Mouse (Mus musculus) liver, embryonic 12.5 days (tissue): ENCODE results near the gene Zbtb16. TPM values are rescaled to one million over a fixed set of nuclear protein-coding genes. Genes with fewer than 3 reads are reported as not detected.

Source experiments
- ATAC-seq: fragments of 200-750 bp; cut with Nextera tagmentation; 2 replicates; pipeline ENCODE4 v1.8.0; 2017; ENCODE audit warnings: moderate number of reproducible peaks, mild to moderate bottlenecking, moderate library complexity
- H3K27ac ChIP-seq: fragments of 300-500 bp; sonication (generic); 2 replicates; pipeline ENCODE4 v1.5.1; 2016; ENCODE audit warnings: mild to moderate bottlenecking
- H3K27me3 ChIP-seq: fragments of 300-500 bp; sonication (generic); replicated peaks from 2 replicates; pipeline ENCODE4 v1.6.1; 2016; ENCODE audit warnings: mild to moderate bottlenecking, moderate library complexity
- H3K36me3 ChIP-seq: fragments of 300-500 bp; sonication (generic); 2 replicates; pipeline ENCODE4 v1.6.1; 2016; ENCODE audit warnings: mild to moderate bottlenecking, moderate library complexity
- H3K4me1 ChIP-seq: fragments of 300-500 bp; sonication (generic); 2 replicates; pipeline ENCODE4 v1.6.1; 2016
- H3K4me2 ChIP-seq: fragments of 300-500 bp; sonication (generic); 2 replicates; pipeline ENCODE4 v1.6.1; 2016; ENCODE audit warnings: mild to moderate bottlenecking, moderate library complexity
- H3K4me3 ChIP-seq: fragments of 300-500 bp; sonication (generic); 2 replicates; pipeline ENCODE4 v1.5.1; 2016; ENCODE audit warnings: mild to moderate bottlenecking, moderate library complexity
- H3K9ac ChIP-seq: fragments of 300-500 bp; sonication (generic); 2 replicates; pipeline ENCODE4 v1.6.1; 2016; ENCODE audit warnings: mild to moderate bottlenecking, moderate library complexity
- H3K9me3 ChIP-seq: fragments of 300-500 bp; sonication (generic); replicated peaks from 2 replicates; pipeline ENCODE4 v1.6.1; 2016; ENCODE audit warnings: mild to moderate bottlenecking, moderate library complexity
- WGBS: fragments of 180-500 bp; shearing (Covaris S2); methylation state at CpG from one replicate; pipeline ENCODE4 v1.1.7; 2016; ENCODE audit not compliant: insufficient replicate concordance; 5-methylcytosine and 5-hydroxymethylcytosine counted together
- polyA plus RNA-seq: library from polyadenylated mRNA; unstranded; fragments of >200 nt; fragmentation: Nextera tagmentation; extraction: Ambion mirVana; gene quantifications from 2 replicates; pipeline ENCODE4 v1.2.1, GENCODE M21; 2016

The Zbtb16 gene
- 1.5 and 1.6 TPM in 2 replicates for polyA plus RNA-seq

DNA sequence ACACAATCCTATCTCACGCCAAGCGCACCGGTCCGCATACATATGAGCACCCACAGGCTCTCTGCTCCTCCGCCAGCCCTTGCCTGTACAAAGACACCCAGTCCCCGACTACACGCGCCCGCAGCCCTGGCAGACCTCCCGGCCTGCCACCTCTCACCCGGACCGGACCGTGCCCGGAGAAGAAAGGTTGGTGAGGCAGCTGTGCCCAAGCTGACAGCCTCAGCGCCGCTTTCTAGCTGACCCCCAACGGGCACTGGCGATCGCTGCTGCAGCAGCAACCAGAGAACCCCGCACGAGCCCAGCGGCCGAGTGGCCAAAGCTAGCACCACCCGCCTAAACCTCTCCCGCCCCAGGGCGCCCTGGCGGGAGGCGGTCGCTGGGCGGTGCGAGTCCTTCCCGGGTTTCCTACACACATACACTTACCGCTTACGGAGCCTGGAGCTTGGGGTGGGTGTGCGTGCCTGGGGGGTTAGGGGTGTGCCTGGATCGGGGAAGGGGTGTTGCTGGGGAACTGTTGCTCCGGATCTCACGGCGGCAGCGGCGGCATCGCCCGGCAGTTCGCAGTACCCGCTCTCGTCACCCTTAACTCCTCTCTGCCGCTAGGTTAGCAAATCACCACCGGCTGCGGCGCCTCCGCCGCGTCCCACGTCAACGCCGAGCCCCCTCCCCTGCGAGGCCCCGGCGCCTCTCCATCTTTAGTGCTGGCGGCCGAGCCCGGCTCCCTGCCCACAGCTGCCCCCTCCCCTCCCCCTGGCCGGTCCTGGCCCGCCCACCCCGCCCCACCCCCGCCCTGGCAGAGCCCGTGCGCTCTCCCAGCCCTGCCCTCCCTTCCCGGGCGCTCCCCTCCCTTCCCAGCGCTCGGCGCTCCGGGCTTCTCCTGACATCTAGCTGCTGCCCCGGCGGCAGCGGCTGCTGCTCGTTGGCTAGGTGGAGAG, at the start of gene Zbtb16:
Gene Zbtb16, minus strand, starts transcription at position 592 of the 935 bp plus-strand sequence.
- Histone ChIP-seq H3K27ac (no peak within 1 kb of the TSS), H3K9ac (peak within 1 kb of the TSS; percentile 59), H3K36me3 (no peaks in the 10 kb centered on the region), H3K27me3 (peaks cover 100% of the 10 kb centered on the region), H3K4me1 (peaks cover 31% of the 10 kb centered on the region), H3K4me2 (peak within 1 kb of the TSS; percentile 85), H3K4me3 (peak within 1 kb of the TSS; percentile 61), H3K9me3 (no peaks in the 10 kb centered on the region)
- WGBS = 4% methylated on average over 64 of the region's 78 CpGs
- ATAC-seq = peak; percentile 58

DNA sequence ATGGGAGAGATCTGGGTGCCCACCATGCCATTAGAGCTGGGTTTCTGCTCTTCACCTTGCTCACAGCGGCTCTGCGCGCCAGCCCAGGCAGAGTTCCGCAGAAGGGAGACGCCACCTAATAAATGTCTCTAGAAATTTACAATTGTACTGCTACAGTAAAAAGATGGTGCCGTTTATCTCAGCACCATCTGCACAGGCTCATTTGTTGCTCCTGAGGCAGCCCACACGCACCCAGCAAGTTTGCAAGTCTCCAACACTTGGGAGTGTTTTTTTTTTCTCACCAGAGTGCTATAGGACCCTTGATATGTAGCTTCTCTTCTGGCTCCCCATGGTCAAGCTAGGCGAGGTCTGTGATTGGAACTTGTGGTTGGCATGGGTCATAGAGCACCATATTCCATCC, 36.9 kb upstream of the Zbtb16 start:
- Histone ChIP-seq H3K9me3 (no peaks in the 10 kb centered on the region), H3K4me1 (no peaks in the 10 kb centered on the region), H3K4me3 (no peak overlapping the region), H3K27ac (no peak overlapping the region), H3K36me3 (no peaks in the 10 kb centered on the region), H3K4me2 (no peak overlapping the region), H3K27me3 (peaks cover 15% of the 10 kb centered on the region; the same call in 1 of the 2 replicates), H3K9ac (no peak overlapping the region)
- ATAC-seq = no peak
- WGBS = 72% methylated on average over 8 of the region's 8 CpGs

DNA sequence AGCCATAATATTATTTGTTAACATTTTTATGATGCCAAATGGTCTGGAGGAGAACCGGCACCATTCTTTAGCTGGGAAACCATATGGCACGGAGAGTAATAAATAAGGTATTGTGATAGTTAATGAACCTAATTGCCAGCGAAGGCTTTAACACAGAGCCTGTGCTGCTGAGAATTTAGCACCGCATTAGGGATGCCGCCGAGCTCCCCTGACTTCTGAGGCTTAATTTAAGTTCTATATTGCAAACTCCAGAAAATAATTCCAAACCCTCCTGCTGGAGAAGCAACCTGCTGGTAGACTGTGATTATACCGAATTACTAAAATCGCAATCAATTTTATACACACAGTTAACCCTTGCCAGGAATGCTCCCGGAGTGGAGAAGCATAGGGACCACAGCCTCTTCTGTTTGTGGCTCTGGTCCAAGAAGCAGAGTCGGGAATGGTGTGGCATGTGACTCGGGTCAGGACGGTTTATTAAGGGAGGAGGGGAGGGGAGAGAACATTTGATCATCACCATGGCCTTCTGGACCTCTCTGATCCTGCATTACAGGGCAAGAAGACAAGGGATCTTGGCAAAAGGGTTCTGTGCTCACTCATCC, 30.6 kb upstream of the Zbtb16 start:
- 69% methylated on average over 12 of the region's 12 CpGs for WGBS
- no peaks in the 10 kb centered on the region for H3K36me3 ChIP-seq
- no peak overlapping the region for H3K4me2 ChIP-seq
- peaks cover 66% of the 10 kb centered on the region for H3K27me3 ChIP-seq
- no peak overlapping the region for H3K4me3 ChIP-seq
- no peaks in the 10 kb centered on the region for H3K9me3 ChIP-seq
- no peak overlapping the region for H3K27ac ChIP-seq
- no peaks in the 10 kb centered on the region for H3K4me1 ChIP-seq
- no peak overlapping the region for H3K9ac ChIP-seq
- ATAC-seq = no peak

DNA sequence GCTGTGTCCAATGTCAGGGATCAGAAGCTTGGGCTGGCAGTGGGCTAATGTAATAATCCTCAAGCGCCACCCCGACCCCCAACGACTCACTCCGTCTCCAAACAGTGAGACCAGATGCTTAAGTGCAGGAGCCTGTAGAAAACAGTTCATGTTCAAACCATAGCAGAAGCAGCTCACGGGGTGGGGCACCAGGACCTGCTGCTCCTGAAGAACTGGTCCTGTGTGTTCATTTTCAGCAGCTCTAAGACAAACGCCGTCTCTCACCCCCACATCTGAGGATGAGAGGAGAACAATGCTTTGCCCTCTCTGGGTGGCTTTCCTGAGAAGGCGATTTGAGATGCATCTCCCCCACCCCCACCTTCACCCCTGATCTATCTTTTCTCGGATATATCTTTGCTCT, 29.2 kb upstream of the Zbtb16 start:
- Histone ChIP-seq H3K27me3 (peaks cover 64% of the 10 kb centered on the region), H3K9me3 (no peaks in the 10 kb centered on the region), H3K4me3 (no peak overlapping the region), H3K4me1 (no peaks in the 10 kb centered on the region), H3K9ac (no peak overlapping the region), H3K27ac (no peak overlapping the region), H3K4me2 (no peak overlapping the region), H3K36me3 (no peaks in the 10 kb centered on the region)
- 50% methylated on average over 9 of the region's 9 CpGs for WGBS
- ATAC-seq = no peak

DNA sequence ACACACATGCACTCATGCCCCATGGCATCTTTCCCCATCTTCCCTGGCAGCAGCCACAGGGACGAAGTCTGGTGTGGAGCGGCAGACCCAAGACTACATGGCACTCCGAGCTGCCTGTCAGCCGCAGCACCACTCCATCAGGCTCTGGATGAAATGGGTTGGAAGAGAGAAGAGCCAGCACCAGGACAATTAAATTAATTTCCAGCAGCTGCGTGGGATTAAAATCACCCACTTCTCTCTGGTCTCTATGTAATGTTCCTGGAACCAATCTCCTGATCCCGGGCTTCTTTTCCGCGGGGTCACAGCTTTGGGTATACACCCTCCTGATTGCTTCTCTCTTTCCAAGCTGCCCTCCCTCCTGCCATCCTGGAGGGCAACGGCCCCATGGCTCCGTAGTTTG, 25.5 kb upstream of the Zbtb16 start:
- no peak overlapping the region for H3K4me3 ChIP-seq
- H3K36me3 ChIP-seq = no peaks in the 10 kb centered on the region
- no peak overlapping the region for H3K9ac ChIP-seq
- no peaks in the 10 kb centered on the region for H3K4me1 ChIP-seq
- no peak overlapping the region for H3K4me2 ChIP-seq
- ATAC-seq = no peak
- 75% methylated on average over 10 of the region's 10 CpGs for WGBS
- H3K27me3 ChIP-seq = peaks cover 52% of the 10 kb centered on the region
- no peaks in the 10 kb centered on the region for H3K9me3 ChIP-seq
- H3K27ac ChIP-seq = no peak overlapping the region

DNA sequence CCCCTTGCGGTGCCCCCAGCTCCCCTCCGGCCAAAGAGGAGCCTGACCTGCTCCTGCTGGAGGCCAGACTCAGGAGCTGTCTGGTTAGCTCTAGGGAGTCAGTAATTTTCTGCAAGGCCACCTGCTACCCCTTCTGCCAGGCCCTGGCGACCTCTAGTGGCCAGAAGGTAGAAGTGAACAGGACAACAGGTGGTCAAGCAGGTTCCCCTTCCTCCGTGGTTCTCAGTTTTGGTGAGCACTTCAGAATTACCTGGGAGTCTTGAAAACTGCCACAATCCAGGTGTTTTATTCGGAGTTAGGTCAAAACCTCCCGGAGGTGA, 24.5 kb upstream of the Zbtb16 start:
- ATAC-seq = peak; percentile 51; the same call in 1 of the 2 replicates
- Histone ChIP-seq H3K27ac (no peak overlapping the region), H3K27me3 (peaks cover 44% of the 10 kb centered on the region), H3K9me3 (no peaks in the 10 kb centered on the region), H3K36me3 (no peaks in the 10 kb centered on the region), H3K9ac (no peak overlapping the region), H3K4me3 (no peak overlapping the region), H3K4me1 (no peaks in the 10 kb centered on the region), H3K4me2 (no peak overlapping the region)
- 6% methylated on average over 6 of the region's 6 CpGs for WGBS

DNA sequence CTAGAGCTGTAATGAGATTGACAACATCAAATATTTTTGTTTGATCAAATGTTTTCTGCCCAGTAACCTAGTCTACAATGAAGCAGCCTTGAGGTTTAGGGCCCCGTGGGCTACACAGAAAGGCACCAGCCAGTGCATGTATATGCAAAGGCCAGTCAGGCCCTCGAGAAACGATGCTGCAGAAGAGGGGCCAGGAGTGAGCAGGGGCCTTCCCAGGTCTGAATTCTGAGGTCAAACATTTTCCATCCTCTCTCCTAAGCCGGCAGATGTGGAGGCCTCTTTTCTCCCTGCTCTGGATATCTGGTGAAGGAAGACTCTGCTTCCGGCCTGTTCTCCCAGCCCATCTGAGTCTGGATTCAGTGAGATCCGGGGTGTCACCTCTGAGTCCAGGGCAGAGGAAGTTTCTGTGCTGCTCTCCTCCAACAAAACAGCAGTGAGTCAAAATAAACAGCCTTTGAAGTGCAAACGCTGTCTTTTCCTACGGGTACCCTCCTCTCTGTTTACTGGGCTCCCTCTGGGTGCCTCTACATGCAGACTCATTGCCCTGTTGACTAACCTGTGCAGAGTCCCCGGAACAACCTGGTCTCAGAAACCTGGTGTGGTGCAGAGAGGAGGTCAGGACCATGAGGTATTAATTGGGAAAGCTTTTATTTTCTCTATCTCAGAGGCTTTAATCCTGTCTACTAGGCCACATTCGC, 24.0 kb upstream of the Zbtb16 start:
- Histone ChIP-seq H3K4me1 (no peaks in the 10 kb centered on the region), H3K9me3 (no peaks in the 10 kb centered on the region), H3K27ac (no peak overlapping the region), H3K9ac (no peak overlapping the region), H3K4me2 (no peak overlapping the region), H3K4me3 (no peak overlapping the region), H3K27me3 (peaks cover 42% of the 10 kb centered on the region), H3K36me3 (no peaks in the 10 kb centered on the region)
- WGBS = 43% methylated on average over 10 of the region's 10 CpGs
- ATAC-seq = no peak

DNA sequence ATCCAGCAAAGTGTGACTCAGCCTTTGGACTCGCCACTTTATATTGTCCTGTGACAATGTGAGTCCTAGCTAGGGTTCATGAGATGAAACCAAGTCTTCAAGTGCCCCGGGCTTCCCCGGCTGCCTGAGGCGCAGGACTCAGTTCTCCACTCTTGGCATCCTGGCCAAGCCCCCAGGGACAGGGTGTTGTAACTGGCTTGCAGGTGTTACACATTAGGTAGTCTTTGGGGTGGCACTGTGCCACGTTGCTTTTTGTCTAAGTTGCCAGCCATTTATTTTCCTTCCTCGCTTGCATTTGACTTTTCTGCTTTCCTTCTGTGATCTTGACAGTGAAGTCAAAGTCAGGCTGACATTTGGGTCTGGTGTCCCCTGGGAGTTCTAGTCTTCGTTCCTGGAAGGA, 21.9 kb upstream of the Zbtb16 start:
- no peak for ATAC-seq
- Histone ChIP-seq H3K9me3 (no peaks in the 10 kb centered on the region), H3K36me3 (no peaks in the 10 kb centered on the region), H3K4me3 (no peak overlapping the region), H3K27ac (no peak overlapping the region), H3K4me1 (no peaks in the 10 kb centered on the region), H3K27me3 (peaks cover 30% of the 10 kb centered on the region), H3K4me2 (no peak overlapping the region), H3K9ac (no peak overlapping the region)
- WGBS = 64% methylated on average over 7 of the region's 7 CpGs

DNA sequence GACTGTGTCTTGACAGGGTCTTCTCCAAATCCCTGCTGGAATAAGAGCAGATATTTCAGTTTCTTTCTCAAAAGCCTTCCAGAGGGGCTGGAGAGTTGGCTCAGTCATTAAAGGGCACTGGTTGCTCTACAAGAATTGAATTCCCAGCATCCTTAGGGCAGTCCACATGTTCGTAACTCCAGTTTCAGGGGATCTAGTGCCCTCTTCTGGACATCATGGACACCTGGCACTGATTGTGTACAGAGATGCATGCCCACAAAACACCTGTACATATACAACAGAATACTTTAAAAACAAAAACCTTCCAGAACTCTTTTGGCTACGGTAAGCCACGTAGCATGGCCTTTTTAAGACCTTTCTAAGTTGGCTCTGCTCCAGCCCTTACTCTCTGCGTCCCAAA, 20.2 kb upstream of the Zbtb16 start:
- 60% methylated on average over 4 of the region's 4 CpGs for WGBS

DNA sequence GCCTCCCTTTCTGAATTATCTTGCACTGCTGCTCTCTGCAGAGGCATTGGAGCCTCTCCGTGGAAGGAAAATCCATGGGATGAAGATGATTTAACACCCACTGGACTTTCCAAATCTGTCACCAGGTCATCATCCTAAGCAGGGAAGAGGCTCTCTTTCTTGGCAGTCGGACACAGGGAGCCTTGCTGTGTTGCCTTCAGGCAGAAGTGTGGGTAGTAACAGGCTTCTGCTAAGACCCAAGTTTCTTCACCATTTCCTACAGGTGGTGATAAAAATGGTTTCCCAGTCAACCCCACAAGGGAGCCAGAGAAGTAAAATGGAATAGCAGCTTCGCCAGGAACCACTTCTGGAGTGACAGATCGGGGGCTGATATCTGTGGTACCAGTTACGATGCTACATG, 13.5 kb upstream of the Zbtb16 start:
- no peaks in the 10 kb centered on the region for H3K36me3 ChIP-seq
- WGBS = 71% methylated on average over 5 of the region's 5 CpGs
- no peaks in the 10 kb centered on the region for H3K4me1 ChIP-seq
- no peak for ATAC-seq
- H3K27ac ChIP-seq = no peak overlapping the region
- peaks cover 5% of the 10 kb centered on the region; the same call in 1 of the 2 replicates for H3K27me3 ChIP-seq
- H3K9me3 ChIP-seq = no peaks in the 10 kb centered on the region
- no peak overlapping the region for H3K4me2 ChIP-seq
- H3K9ac ChIP-seq = no peak overlapping the region
- no peak overlapping the region for H3K4me3 ChIP-seq

More for the DNA sequence above, 20.2 kb upstream of the Zbtb16 start:
- Histone ChIP-seq H3K4me3 (no peak overlapping the region), H3K27me3 (peaks cover 15% of the 10 kb centered on the region), H3K4me2 (no peak overlapping the region), H3K9ac (no peak overlapping the region), H3K9me3 (no peaks in the 10 kb centered on the region), H3K4me1 (no peaks in the 10 kb centered on the region), H3K27ac (no peak overlapping the region), H3K36me3 (no peaks in the 10 kb centered on the region)
- ATAC-seq = no peak

DNA sequence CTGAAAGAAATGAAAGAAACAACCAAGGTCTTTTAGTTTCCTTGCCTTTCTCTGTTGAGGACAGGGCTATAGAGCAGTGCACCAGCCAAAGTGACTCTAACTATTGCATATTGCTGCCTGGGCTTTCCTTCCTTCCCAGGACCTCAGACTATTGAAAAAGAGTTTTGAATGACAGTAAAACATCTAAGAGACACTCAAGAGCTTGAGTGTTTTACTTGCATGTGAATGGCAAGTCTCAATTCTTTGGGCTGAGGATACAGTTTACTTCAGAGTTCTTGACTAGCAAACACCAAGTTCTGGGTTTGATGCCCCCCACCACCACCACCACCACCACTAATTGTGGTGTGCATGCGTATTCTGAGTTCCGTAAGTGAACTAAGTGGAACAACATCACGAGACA, 3.5 kb upstream of the Zbtb16 start:
- peaks cover 86% of the 10 kb centered on the region for H3K27me3 ChIP-seq
- ATAC-seq = no peak
- H3K4me2 ChIP-seq = no peak overlapping the region
- H3K4me1 ChIP-seq = peaks cover 26% of the 10 kb centered on the region
- H3K9ac ChIP-seq = no peak overlapping the region
- H3K9me3 ChIP-seq = no peaks in the 10 kb centered on the region
- H3K36me3 ChIP-seq = no peaks in the 10 kb centered on the region
- no peak overlapping the region for H3K4me3 ChIP-seq
- WGBS = 80% methylated on average over 3 of the region's 3 CpGs
- no peak overlapping the region for H3K27ac ChIP-seq

DNA sequence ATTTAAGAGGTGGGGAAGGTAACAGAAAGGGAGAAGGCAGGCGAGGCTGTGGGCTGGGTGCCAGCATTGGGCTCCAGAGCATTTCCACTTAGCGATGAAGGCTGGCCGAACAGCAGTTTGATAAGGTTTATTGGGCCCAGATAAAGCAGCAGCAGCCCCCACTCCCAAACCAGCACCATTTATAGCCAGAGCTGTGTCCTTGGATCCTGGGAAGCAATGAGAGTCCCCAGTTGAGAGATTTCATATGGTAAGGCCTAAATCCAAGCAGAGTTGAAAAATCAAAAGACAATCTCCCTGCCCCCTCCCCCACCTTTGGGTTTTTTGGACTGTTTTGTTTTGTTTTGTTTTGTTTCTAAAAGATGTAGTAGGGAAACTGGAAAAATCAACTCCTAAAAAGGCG, 2.3 kb upstream of the Zbtb16 start:
- Histone ChIP-seq H3K4me1 (peaks cover 31% of the 10 kb centered on the region), H3K27ac (no peak overlapping the region), H3K9me3 (no peaks in the 10 kb centered on the region), H3K9ac (no peak overlapping the region), H3K4me3 (no peak overlapping the region), H3K36me3 (no peaks in the 10 kb centered on the region), H3K4me2 (no peak overlapping the region), H3K27me3 (peaks cover 87% of the 10 kb centered on the region)
- ATAC-seq = no peak
- 48% methylated on average over 4 of the region's 4 CpGs for WGBS
